20 mouse cellular contexts compared by ENCODE assay signal in the genomic region with DNA sequence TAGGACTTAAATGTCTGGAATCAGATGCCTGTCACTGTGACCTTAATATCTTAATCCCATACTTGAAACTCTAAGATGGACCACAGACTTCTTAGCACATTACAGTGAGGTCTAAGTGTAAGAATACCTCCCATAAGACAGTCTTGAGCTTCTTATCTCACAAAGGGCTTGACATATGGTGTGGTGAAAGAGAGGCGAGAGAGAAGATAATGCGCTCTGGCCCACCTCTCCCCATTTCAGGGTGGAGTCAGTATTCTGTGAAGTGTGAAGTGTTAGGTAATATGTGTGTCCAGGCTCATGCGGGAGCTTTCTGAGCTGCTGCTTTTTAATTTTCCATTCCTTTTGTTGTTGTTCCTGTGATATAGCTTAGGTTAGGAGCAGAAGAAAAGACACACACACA. TPM values are rescaled to one million over a fixed set of nuclear protein-coding genes. Genes with fewer than 3 reads are reported as not detected.
DNase-seq lines count a peak whose midpoint lies in the region; ATAC-seq lines count a peak whose summit lies in the region.
"Had no signal": no experiment of that assay in that cellular context is flagged by ENCODE, and none has a peak within 500 bp of the region (broad histone marks: within the 10 kb centered on the region; RNA-seq: fewer than 3 reads in every experiment).

No protein-coding gene starts in this region.

- DNase-seq in midbrain, embryonic 11.5 days (ENCODE audit: low spot score, missing footprints): peak; percentile 73
- DNase-seq in c-Kit-positive CD71-positive TER-119-negative erythroid progenitor cells, embryonic 14.5 days (ENCODE audit: low read depth): peak; percentile 79
- no peak for DNase-seq in thymus, postnatal 36 days
- no peak for DNase-seq in frontal cortex, postnatal 25 days (ENCODE audit: low spot score in 2 of 2)
- DNase-seq: cerebellum, adult 11-12 months; heart, adult 18-20 months; heart, postnatal 36 days; kidney, adult 11 months; kidney, postnatal 25 days; lung, postnatal 36 days; right cerebral cortex, adult 18-20 months; thymus, postnatal 25 days had no signal

- 87% methylated on average over 3 of the region's 3 CpGs for WGBS in midbrain, embryonic 11.5 days
- WGBS in midbrain, embryonic 16.5 days: 74% methylated on average over 3 of the region's 3 CpGs
- 84% methylated on average over 3 of the region's 3 CpGs for WGBS in intestine, embryonic 16.5 days

- no peaks in the 10 kb centered on the region for H3K9me3 ChIP-seq in midbrain, embryonic 11.5 days (ENCODE audit: control insufficient read depth, low read length)
- no peaks in the 10 kb centered on the region for H3K9me3 ChIP-seq in midbrain, embryonic 16.5 days (replicated peaks; ENCODE audit: control insufficient read depth, low read length, poor library complexity, severe bottlenecking)
- H3K9me3 ChIP-seq in intestine, embryonic 16.5 days (ENCODE audit: control insufficient read depth, low read length): no peaks in the 10 kb centered on the region
- H3K9me3 ChIP-seq: limb, embryonic 15.5 days; midbrain, embryonic 15.5 days had no signal

- H3K4me3 ChIP-seq in midbrain, embryonic 11.5 days (ENCODE audit: low read depth, low read length): no peak overlapping the region
- H3K4me3 ChIP-seq in midbrain, embryonic 16.5 days (ENCODE audit: low read depth, low read length): no peak overlapping the region
- no peak overlapping the region for H3K4me3 ChIP-seq in intestine, embryonic 16.5 days (ENCODE audit: low read length)
- H3K4me3 ChIP-seq: limb, embryonic 15.5 days; midbrain, embryonic 15.5 days had no signal

- H3K36me3 ChIP-seq in midbrain, embryonic 11.5 days (ENCODE audit: control insufficient read depth, insufficient read depth, low read length): no peaks in the 10 kb centered on the region
- H3K36me3 ChIP-seq in midbrain, embryonic 16.5 days (ENCODE audit: control insufficient read depth, insufficient read depth, low read length): 0 out of 2 replicates have a peak, but pooled peaks cover 2% of the 10 kb centered on the region
- H3K36me3 ChIP-seq in intestine, embryonic 16.5 days (ENCODE audit: control insufficient read depth, insufficient read depth, low read length): no peaks in the 10 kb centered on the region
- H3K36me3 ChIP-seq: midbrain, embryonic 15.5 days had no signal

- no peak overlapping the region for H3K27ac ChIP-seq in midbrain, embryonic 11.5 days (ENCODE audit: low read depth, low read length)
- no peak overlapping the region for H3K27ac ChIP-seq in midbrain, embryonic 16.5 days (ENCODE audit: low read length)
- no peak overlapping the region for H3K27ac ChIP-seq in intestine, embryonic 16.5 days (ENCODE audit: low read length)
- H3K27ac ChIP-seq: limb, embryonic 15.5 days; midbrain, embryonic 15.5 days had no signal

- no peaks in the 10 kb centered on the region for H3K27me3 ChIP-seq in midbrain, embryonic 11.5 days (ENCODE audit: control insufficient read depth, insufficient read depth, low read length)
- no peaks in the 10 kb centered on the region for H3K27me3 ChIP-seq in midbrain, embryonic 16.5 days (ENCODE audit: control insufficient read depth, insufficient read depth, low read depth, low read length)
- H3K27me3 ChIP-seq in intestine, embryonic 16.5 days (replicated peaks; ENCODE audit: control insufficient read depth, insufficient read depth, low read length): no peaks in the 10 kb centered on the region
- H3K27me3 ChIP-seq: limb, embryonic 15.5 days; midbrain, embryonic 15.5 days had no signal

- no peak overlapping the region for H3K9ac ChIP-seq in midbrain, embryonic 11.5 days (ENCODE audit: low read length)
- H3K9ac ChIP-seq in midbrain, embryonic 16.5 days (ENCODE audit: low read depth, low read length): no peak overlapping the region
- no peak overlapping the region for H3K9ac ChIP-seq in intestine, embryonic 16.5 days (ENCODE audit: low read depth, low read length)
- H3K9ac ChIP-seq: limb, embryonic 15.5 days; midbrain, embryonic 15.5 days had no signal

- no peak overlapping the region for H3K4me2 ChIP-seq in midbrain, embryonic 11.5 days
- no peak overlapping the region for H3K4me2 ChIP-seq in midbrain, embryonic 16.5 days (ENCODE audit: low read length)
- H3K4me2 ChIP-seq in intestine, embryonic 16.5 days (ENCODE audit: low read depth, low read length): no peak overlapping the region
- H3K4me2 ChIP-seq: limb, embryonic 15.5 days; midbrain, embryonic 15.5 days had no signal

- H3K4me1 ChIP-seq in midbrain, embryonic 11.5 days (ENCODE audit: control insufficient read depth, insufficient read depth, low read length): no peaks in the 10 kb centered on the region
- no peaks in the 10 kb centered on the region for H3K4me1 ChIP-seq in midbrain, embryonic 16.5 days (ENCODE audit: control insufficient read depth, insufficient read depth, low read length)
- no peaks in the 10 kb centered on the region for H3K4me1 ChIP-seq in intestine, embryonic 16.5 days (ENCODE audit: control insufficient read depth, insufficient read depth, low read length)
- H3K4me1 ChIP-seq: limb, embryonic 15.5 days; midbrain, embryonic 15.5 days had no signal

- ATAC-seq in midbrain, embryonic 11.5 days (ENCODE audit: low FRiP score): no peak
- no peak for ATAC-seq in midbrain, embryonic 16.5 days
- ATAC-seq in intestine, embryonic 16.5 days: peak; percentile 69
- ATAC-seq in megakaryocyte progenitor cell, adult 5-6 weeks (replicated peaks; ENCODE audit: poor library complexity): peak; percentile 77
- ATAC-seq: CD4-positive, CD25-positive, alpha-beta regulatory T cell, adult 4 months had no signal

RNA-seq across cellular contexts. Expression of a gene that starts 14.8 kb away (rescaled TPM):
- polyA plus RNA-seq in midbrain, embryonic 11.5 days (2014; fragmentation: Nextera tagmentation; extraction: Ambion mirVana): 14.5 and 15.2 TPM in 2 replicates
- polyA plus RNA-seq in midbrain, embryonic 16.5 days (2015; fragmentation: Nextera tagmentation; extraction: Ambion mirVana): 21.2 and 21.9 TPM in 2 replicates
- polyA plus RNA-seq in intestine, embryonic 16.5 days (2015; fragmentation: Nextera tagmentation; extraction: Ambion mirVana): 19.8 and 21.2 TPM in 2 replicates
- total RNA-seq in megakaryocyte progenitor cell, adult 5-6 weeks (2015): 64.5 and 64.6 TPM in 2 replicates
- 57.8 and 60.5 TPM in 2 replicates for total RNA-seq in megakaryocyte progenitor cell, adult 5-6 weeks (2017)

RNA-seq across cellular contexts. Expression of a gene that starts 24.5 kb away (rescaled TPM):
- not detected in 2 replicates for polyA plus RNA-seq in midbrain, embryonic 11.5 days (2014; fragmentation: Nextera tagmentation; extraction: Ambion mirVana)
- not detected in 2 replicates for polyA plus RNA-seq in midbrain, embryonic 16.5 days (2015; fragmentation: Nextera tagmentation; extraction: Ambion mirVana)
- not detected in 2 replicates for polyA plus RNA-seq in intestine, embryonic 16.5 days (2015; fragmentation: Nextera tagmentation; extraction: Ambion mirVana)
- not detected in 2 replicates for total RNA-seq in megakaryocyte progenitor cell, adult 5-6 weeks (2015)
- total RNA-seq in megakaryocyte progenitor cell, adult 5-6 weeks (2017): not detected in 2 replicates
- total RNA-seq: adrenal gland, postnatal 4 days; heart, adult 18-20 months; heart, postnatal 36 days had no signal
- polyA plus RNA-seq: CD4-positive, CD25-positive, alpha-beta regulatory T cell, adult 4 months; limb, embryonic 15.5 days; midbrain, embryonic 15.5 days; neural tube, embryonic 11.5 days had no signal

Comparison
In these comparisons a context has a peak if more than half of its experiments do, and no peak if none do; other contexts are left out.
1. ATAC-seq: peak in intestine, embryonic 16.5 days (single experiment) and megakaryocyte progenitor cell, adult 5-6 weeks (single experiment); none in midbrain, embryonic 11.5 days (single experiment) and midbrain, embryonic 16.5 days (single experiment).
2. DNase-seq: peak in midbrain, embryonic 11.5 days (single experiment) and c-Kit-positive CD71-positive TER-119-negative erythroid progenitor cells, embryonic 14.5 days (single experiment); none in thymus, postnatal 36 days (0 of 2) and frontal cortex, postnatal 25 days (0 of 2).